Mouse (Mus musculus) forebrain, embryonic 16.5 days (tissue): ENCODE results near the gene Plcb3. TPM values are rescaled to one million over a fixed set of nuclear protein-coding genes. Genes with fewer than 3 reads are reported as not detected.

Source experiments
- ATAC-seq: fragments of 200-750 bp; cut with Nextera tagmentation; 2 replicates; pipeline ENCODE4 v1.8.0; 2017; ENCODE audit warnings: mild to moderate bottlenecking, moderate library complexity
- H3K27ac ChIP-seq: fragments of 300-500 bp; sonication (generic); 2 replicates; pipeline ENCODE4 v1.5.1; 2014; ENCODE audit warnings: low read length, control low read depth
- H3K27me3 ChIP-seq: fragments of 300-500 bp; sonication (generic); replicated peaks from 2 replicates; pipeline ENCODE4 v1.6.1; 2014; ENCODE audit warnings: low read length; ENCODE audit not compliant: control insufficient read depth, insufficient read depth
- H3K36me3 ChIP-seq: fragments of 300-500 bp; sonication (generic); 2 replicates; pipeline ENCODE4 v1.6.1; 2014; ENCODE audit not compliant: control insufficient read depth, insufficient read depth
- H3K4me1 ChIP-seq: fragments of 300-500 bp; sonication (generic); replicated peaks from 2 replicates; pipeline ENCODE4 v1.6.1; 2014; ENCODE audit warnings: low read length; ENCODE audit not compliant: control insufficient read depth, insufficient read depth
- H3K4me2 ChIP-seq: fragments of 300-500 bp; sonication (generic); 2 replicates; pipeline ENCODE4 v1.6.1; 2014; ENCODE audit warnings: mild to moderate bottlenecking, low read length, control low read depth
- H3K4me3 ChIP-seq: fragments of 300-500 bp; sonication (generic); replicated peaks from 2 replicates; pipeline ENCODE4 v1.5.1; 2014; ENCODE audit warnings: mild to moderate bottlenecking, low read length, control low read depth
- H3K9ac ChIP-seq: fragments of 300-500 bp; sonication (generic); replicated peaks from 2 replicates; pipeline ENCODE4 v1.6.1; 2014; ENCODE audit warnings: low read depth, low read length, control low read depth
- H3K9me3 ChIP-seq: fragments of 300-500 bp; sonication (generic); 2 replicates; pipeline ENCODE4 v1.6.1; 2016; ENCODE audit warnings: low read length; ENCODE audit not compliant: control insufficient read depth
- WGBS: fragments of 180-500 bp; shearing (Covaris S2); extraction: QIAGEN DNeasy Blood & Tissue Kit; methylation state at CpG from one replicate; pipeline ENCODE4 v1.1.7; 2014; 5-methylcytosine and 5-hydroxymethylcytosine counted together
- polyA plus RNA-seq: library from polyadenylated mRNA; unstranded; fragments of >200 nt; fragmentation: Nextera tagmentation; extraction: Ambion mirVana; gene quantifications from 2 replicates; pipeline ENCODE4 v1.2.1, GENCODE M21; 2015

Plcb3 gene
- polyA plus RNA-seq, 1 experiment from 2014 or later, result 11.5 TPM

DNA sequence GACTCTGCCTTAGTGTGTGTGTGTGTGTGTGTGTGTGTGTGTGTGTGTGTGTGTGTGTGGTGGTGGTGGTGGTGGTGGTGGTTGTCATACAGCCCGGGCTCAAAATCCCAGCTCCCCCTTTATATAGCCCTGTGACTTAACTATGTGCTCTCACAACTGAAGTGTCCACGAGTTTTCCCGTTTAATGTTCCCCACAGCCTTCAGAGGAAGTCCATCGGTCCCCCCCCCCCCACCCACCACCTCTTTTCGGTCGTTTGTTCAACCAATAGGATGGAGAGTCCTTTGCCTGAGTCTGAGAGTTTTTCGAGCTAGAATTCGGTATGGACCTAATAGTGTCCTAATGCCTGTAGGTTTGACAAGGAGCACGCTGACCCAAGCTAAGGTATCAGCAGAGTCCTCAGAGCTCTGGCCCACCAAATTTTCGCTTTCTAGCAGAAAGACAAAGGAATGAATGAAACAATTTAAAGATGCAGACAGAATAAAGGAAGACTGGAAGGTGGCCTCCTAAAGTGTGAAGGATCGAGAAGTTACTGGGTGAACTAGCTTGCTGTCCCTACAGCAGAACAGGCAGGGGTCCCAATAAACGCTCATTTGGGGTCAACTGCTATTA lies 2.6 kb downstream of the Plcb3 start:
- H3K9me3 ChIP-seq, result no peaks in the 10 kb centered on the region
- peak overlapping the region; percentile 85 for H3K9ac ChIP-seq
- H3K4me3 ChIP-seq, result peak overlapping the region; percentile 60
- peak overlapping the region; percentile 46; the same call in 1 of the 2 replicates for H3K27ac ChIP-seq
- H3K36me3 ChIP-seq, result peaks cover 6% of the 10 kb centered on the region
- no peak for ATAC-seq
- H3K4me1 ChIP-seq, result peaks cover 41% of the 10 kb centered on the region
- H3K27me3 ChIP-seq, result peaks cover 10% of the 10 kb centered on the region; the same call in 1 of the 2 replicates
- WGBS, result 31% methylated on average over 12 of the region's 12 CpGs
- H3K4me2 ChIP-seq, result peak overlapping the region; percentile 58

GRCm38 (mm10) chr19:6972247-6972917 lies 3.9 kb downstream of the Plcb3 start:
- H3K36me3 ChIP-seq, result peaks cover 2% of the 10 kb centered on the region; the same call in 1 of the 2 replicates
- H3K9me3 ChIP-seq, result no peaks in the 10 kb centered on the region
- no peak overlapping the region for H3K9ac ChIP-seq
- peaks cover 15% of the 10 kb centered on the region; the same call in 1 of the 2 replicates for H3K27me3 ChIP-seq
- 87% methylated on average over 13 of the region's 13 CpGs for WGBS
- H3K27ac ChIP-seq, result no peak overlapping the region
- H3K4me3 ChIP-seq, result no peak overlapping the region
- H3K4me2 ChIP-seq, result no peak overlapping the region
- peaks cover 28% of the 10 kb centered on the region for H3K4me1 ChIP-seq
- ATAC-seq, result no peak

DNA sequence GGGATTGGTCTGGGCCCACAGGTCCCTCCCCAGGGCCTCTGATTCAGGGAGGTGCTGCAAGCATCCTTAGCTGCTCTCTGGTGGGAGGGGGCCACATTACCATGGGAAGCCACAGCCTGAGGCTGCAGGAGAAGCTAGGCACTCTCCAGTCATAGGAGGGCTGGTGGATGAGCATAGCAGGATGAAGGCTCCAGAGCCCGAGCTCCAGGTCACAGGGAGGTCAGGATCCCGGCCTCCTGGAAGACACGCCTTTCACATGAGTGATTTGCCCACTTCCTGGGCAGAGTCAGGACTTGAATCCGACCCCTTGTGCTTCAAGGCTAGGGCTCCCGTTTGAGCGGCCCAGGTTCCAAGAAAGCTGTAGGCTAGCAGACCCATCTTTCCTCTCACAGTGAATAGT lies 4.6 kb downstream of the Plcb3 start:
- ATAC-seq, result no peak
- Histone ChIP-seq H3K4me1 (peaks cover 22% of the 10 kb centered on the region), H3K9ac (no peak overlapping the region), H3K9me3 (no peaks in the 10 kb centered on the region), H3K4me3 (no peak overlapping the region), H3K27ac (no peak overlapping the region), H3K36me3 (no peaks in the 10 kb centered on the region), H3K4me2 (no peak overlapping the region), H3K27me3 (peaks cover 15% of the 10 kb centered on the region; the same call in 1 of the 2 replicates)
- 59% methylated on average over 6 of the region's 6 CpGs for WGBS

DNA sequence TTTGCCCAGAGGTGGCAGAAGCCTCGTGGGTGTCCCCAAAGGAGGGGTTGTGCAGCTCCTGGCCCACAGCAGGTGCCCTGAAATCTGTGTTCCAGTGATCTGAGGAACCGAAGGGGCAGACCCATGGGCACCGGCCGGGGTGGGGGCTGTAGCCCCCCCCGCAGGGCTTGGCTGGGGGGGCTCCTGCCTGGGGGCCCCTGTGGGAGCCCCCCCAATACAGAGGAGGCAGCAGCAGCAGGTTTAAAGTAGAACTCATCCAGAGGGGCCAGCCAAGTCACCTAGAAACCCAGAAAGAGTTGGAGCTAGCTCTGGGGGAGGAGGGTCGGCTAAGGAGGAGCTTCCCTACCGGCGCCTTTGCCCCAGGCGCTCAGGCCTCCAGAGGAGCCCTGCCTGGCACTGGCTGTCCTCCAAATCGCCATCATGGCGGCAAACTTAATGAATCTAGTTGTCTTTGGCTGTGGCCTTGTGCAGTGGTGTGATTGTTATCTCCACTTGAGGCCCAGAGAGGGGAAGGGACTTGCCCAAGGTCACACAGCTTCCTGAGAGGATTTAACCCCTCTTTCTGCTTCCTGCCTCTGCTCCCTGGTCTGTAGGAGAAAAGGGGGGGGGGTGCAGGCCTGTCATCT lies 5.7 kb downstream of the Plcb3 start:
- 16% methylated on average over 11 of the region's 11 CpGs for WGBS
- H3K4me3 ChIP-seq, result no peak overlapping the region
- no peaks in the 10 kb centered on the region for H3K9me3 ChIP-seq
- H3K9ac ChIP-seq, result peak overlapping the region; percentile 35
- H3K4me1 ChIP-seq, result peaks cover 16% of the 10 kb centered on the region
- peaks cover 15% of the 10 kb centered on the region; the same call in 1 of the 2 replicates for H3K27me3 ChIP-seq
- no peak overlapping the region for H3K27ac ChIP-seq
- ATAC-seq, result no peak
- H3K4me2 ChIP-seq, result peak overlapping the region; percentile 47; the same call in 1 of the 2 replicates
- H3K36me3 ChIP-seq, result no peaks in the 10 kb centered on the region

GRCm38 (mm10) chr19:6969665-6970381 lies 6.4 kb downstream of the Plcb3 start:
- peaks cover 15% of the 10 kb centered on the region; the same call in 1 of the 2 replicates for H3K27me3 ChIP-seq
- peak overlapping the region; percentile 57 for H3K9ac ChIP-seq
- peaks cover 16% of the 10 kb centered on the region for H3K4me1 ChIP-seq
- H3K27ac ChIP-seq, result no peak overlapping the region
- H3K4me2 ChIP-seq, result peak overlapping the region; percentile 47
- WGBS, result under 1% methylated on average over 55 of the region's 55 CpGs
- no peaks in the 10 kb centered on the region for H3K9me3 ChIP-seq
- H3K36me3 ChIP-seq, result no peaks in the 10 kb centered on the region
- ATAC-seq, result 0 out of 2 replicates have a peak, but pooled peaks have one; percentile 11
- H3K4me3 ChIP-seq, result peak overlapping the region; percentile 42

- under 1% methylated on average over 20 of the region's 20 CpGs for WGBS
- Histone ChIP-seq H3K4me1 (peaks cover 16% of the 10 kb centered on the region), H3K27ac (no peak overlapping the region), H3K9ac (peak overlapping the region; percentile 57), H3K4me3 (peak overlapping the region; percentile 42), H3K9me3 (no peaks in the 10 kb centered on the region), H3K4me2 (peak overlapping the region; percentile 47), H3K27me3 (peaks cover 15% of the 10 kb centered on the region; the same call in 1 of the 2 replicates), H3K36me3 (no peaks in the 10 kb centered on the region)
- ATAC-seq, result no peak
Measured at GRCm38 (mm10) chr19:6969291-6969664, 7.0 kb downstream of the Plcb3 start.

- Histone ChIP-seq H3K9ac (no peak overlapping the region), H3K4me2 (peak overlapping the region; percentile 47)
- WGBS, result 16% methylated on average over 15 of the region's 15 CpGs
Measured at GRCm38 (mm10) chr19:6968491-6969271, 7.6 kb downstream of the Plcb3 start.

GRCm38 (mm10) chr19:6956461-6956860 lies 19.8 kb downstream of the Plcb3 start:
- Histone ChIP-seq H3K27ac (no peak overlapping the region), H3K9ac (no peak overlapping the region), H3K27me3 (no peaks in the 10 kb centered on the region), H3K9me3 (no peaks in the 10 kb centered on the region), H3K4me2 (no peak overlapping the region), H3K36me3 (no peaks in the 10 kb centered on the region), H3K4me3 (no peak overlapping the region), H3K4me1 (peaks cover 11% of the 10 kb centered on the region)
- 87% methylated on average over 10 of the region's 10 CpGs for WGBS
- ATAC-seq, result no peak

More at GRCm38 (mm10) chr19:6968491-6969271, 7.6 kb downstream of the Plcb3 start:
- no peak for ATAC-seq
- Histone ChIP-seq H3K4me3 (peak overlapping the region; percentile 42), H3K4me1 (peaks cover 14% of the 10 kb centered on the region), H3K36me3 (no peaks in the 10 kb centered on the region), H3K27me3 (peaks cover 15% of the 10 kb centered on the region; the same call in 1 of the 2 replicates), H3K9me3 (no peaks in the 10 kb centered on the region), H3K27ac (no peak overlapping the region)
